9 mouse cellular contexts compared by ENCODE assay signal in the genomic region with DNA sequence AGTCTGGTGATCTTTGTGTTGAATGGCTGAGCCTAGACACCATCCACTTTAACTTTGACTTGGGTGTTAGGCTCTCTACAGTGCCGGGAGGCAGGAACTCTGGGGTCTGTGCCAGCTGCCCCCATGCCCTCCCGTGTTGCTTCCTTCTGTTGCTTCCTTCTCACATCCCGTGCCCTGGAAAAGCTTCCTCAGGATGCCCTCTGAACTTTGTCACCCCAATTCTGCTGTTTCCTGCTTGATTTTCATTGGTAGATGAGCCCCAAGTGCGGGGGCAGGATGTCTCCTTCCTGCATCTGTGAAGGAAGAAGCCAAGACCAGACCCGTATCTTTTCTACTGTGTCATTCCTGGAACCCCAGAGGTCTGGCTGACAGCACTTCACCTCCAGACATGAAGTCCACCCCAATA. TPM values are rescaled to one million over a fixed set of nuclear protein-coding genes. Genes with fewer than 3 reads are reported as not detected.
DNase-seq lines count a peak whose midpoint lies in the region; ATAC-seq and TF ChIP-seq lines count a peak whose summit lies in the region.
"Had no signal": no experiment of that assay in that cellular context is flagged by ENCODE, and none has a peak within 500 bp of the region (broad histone marks: within the 10 kb centered on the region; RNA-seq: fewer than 3 reads in every experiment).

No protein-coding gene starts in this region.

- WGBS in heart, adult 2 months, result 43% methylated on average over 5 of the region's 5 CpGs
- WGBS in intestine, embryonic 15.5 days, result 68% methylated on average over 5 of the region's 5 CpGs

- 0 out of 2 replicates have a peak, but pooled peaks have one; percentile 44 for TF ChIP-seq EP300 in heart, adult 2 months (IDR thresholded peaks at IDR 0.05; ENCODE audit: insufficient read depth, low read depth, low read length)

- H3K27me3 ChIP-seq in heart, adult 2 months (ENCODE audit: control insufficient read depth, insufficient read depth, low read length), result no peaks in the 10 kb centered on the region
- no peaks in the 10 kb centered on the region for H3K27me3 ChIP-seq in intestine, embryonic 15.5 days (replicated peaks)

- no peak for DNase-seq in heart, adult 2 months
- no peak for DNase-seq in heart, postnatal 14 days
- DNase-seq in adrenal gland, postnatal 10 days, result peak; percentile 49
- DNase-seq in lung, postnatal 10 days, result peak; percentile 74
- DNase-seq in urinary bladder, postnatal 4 days (ENCODE audit: low spot score in 2 of 2), result no peak
- no peak for DNase-seq in cerebellum, adult 9-11 months
- no peak for DNase-seq in B cell, adult 2 months
- DNase-seq: cerebellum, postnatal 36 days had no signal

- H3K4me1 ChIP-seq in heart, adult 2 months (ENCODE audit: control insufficient read depth, insufficient read depth, low read length), result peaks cover 10% of the 10 kb centered on the region
- H3K4me1 ChIP-seq in intestine, embryonic 15.5 days (replicated peaks), result peaks cover 15% of the 10 kb centered on the region

- H3K9me3 ChIP-seq in intestine, embryonic 15.5 days, result no peaks in the 10 kb centered on the region

- H3K4me3 ChIP-seq in heart, adult 2 months, result no peak overlapping the region
- no peak overlapping the region for H3K4me3 ChIP-seq in intestine, embryonic 15.5 days (replicated peaks)

- peak overlapping the region; percentile 55 for H3K27ac ChIP-seq in heart, adult 2 months
- H3K27ac ChIP-seq in intestine, embryonic 15.5 days, result peak overlapping the region; percentile 56; the same call in 1 of the 2 replicates

- TF ChIP-seq POLR2A in heart, adult 2 months (IDR thresholded peaks at IDR 0.05; ENCODE audit: insufficient read depth, low read depth, low read length), result no peak

- H3K36me3 ChIP-seq in heart, adult 2 months (ENCODE audit: control insufficient read depth, insufficient read depth, low read length), result no peaks in the 10 kb centered on the region
- no peaks in the 10 kb centered on the region for H3K36me3 ChIP-seq in intestine, embryonic 15.5 days

- ATAC-seq in intestine, embryonic 15.5 days, result no peak

- intact Hi-C loops in heart, adult 2 months (cut with DNase I), result no loop called here
- intact Hi-C loops in heart, postnatal 14 days (cut with DNase I), result no loop called here

- no peak overlapping the region for H3K4me2 ChIP-seq in intestine, embryonic 15.5 days (replicated peaks)

- no peak for TF ChIP-seq CTCF in heart, adult 2 months (IDR thresholded peaks at IDR 0.05)

- no peaks in the 10 kb centered on the region for H3K79me2 ChIP-seq in heart, adult 2 months (replicated peaks; ENCODE audit: control insufficient read depth, insufficient read depth, low read length)

- no peak overlapping the region for H3K9ac ChIP-seq in heart, adult 2 months (ENCODE audit: low read depth, low read length)
- 0 out of 2 replicates have a peak overlapping the region, but pooled peaks have one; percentile 18 for H3K9ac ChIP-seq in intestine, embryonic 15.5 days

RNA-seq across cellular contexts. Expression of gene Cstad, which starts 41.4 kb away (rescaled TPM):
- 1 to 10 TPM in 1 of 2 experiments, under 1 TPM in 1; 0.73 to 1.0 TPM for total RNA-seq in heart, adult 2 months (2021)
- 0.32 and 0.76 TPM in 2 replicates for polyA plus RNA-seq in heart, adult 2 months (2012; rRNA removed)
- total RNA-seq in heart, postnatal 14 days (2021), result 1 to 10 TPM; 1.8 to 3.9 TPM
- 1 to 10 TPM; 1.7 to 3.7 TPM for total RNA-seq in adrenal gland, postnatal 10 days (2021)
- polyA plus RNA-seq in intestine, embryonic 15.5 days (2015; fragmentation: Nextera tagmentation; extraction: Ambion mirVana), result 0.63 and 0.72 TPM in 2 replicates

Comparison
In these comparisons a context has a peak if more than half of its experiments do, and no peak if none do; other contexts are left out.
1. DNase-seq: peak in adrenal gland, postnatal 10 days (single experiment) and lung, postnatal 10 days (single experiment); none in heart, adult 2 months (0 of 2), heart, postnatal 14 days (0 of 2), urinary bladder, postnatal 4 days (0 of 2), cerebellum, adult 9-11 months (single experiment) and B cell, adult 2 months (0 of 2).